Mouse (Mus musculus) stomach, embryonic 14.5 days (tissue): ENCODE data around the gene Oasl1. TPM values are rescaled to one million over a fixed set of nuclear protein-coding genes. Genes with fewer than 3 reads are reported as not detected.
"Not testable (repeated sequence)": the region's sequence is repeated elsewhere in the genome, so short reads cannot be mapped to it uniquely, and the experiment has no call there.

Source experiments
- ATAC-seq: fragments of 200-750 bp; cut with Nextera tagmentation; 2 replicates; pipeline ENCODE4 v1.8.0; 2017; ENCODE audit warnings: low read depth, moderate TSS enrichment; ENCODE audit not compliant: insufficient number of reproducible peaks, insufficient read depth, low FRiP score
- H3K27ac ChIP-seq: fragments of 300-500 bp; sonication (generic); 2 replicates; pipeline ENCODE4 v1.5.1; 2014; ENCODE audit warnings: mild to moderate bottlenecking, low read length, moderate library complexity, mixed read lengths
- H3K27me3 ChIP-seq: fragments of 300-500 bp; sonication (generic); 2 replicates; pipeline ENCODE4 v1.6.1; 2014; ENCODE audit warnings: low read length, control low read depth, mixed read lengths; ENCODE audit not compliant: control insufficient read depth, insufficient read depth
- H3K36me3 ChIP-seq: fragments of 300-500 bp; sonication (generic); 2 replicates; pipeline ENCODE4 v1.6.1; 2014; ENCODE audit warnings: mild to moderate bottlenecking, control low read depth, low read length, moderate library complexity, mixed read lengths; ENCODE audit not compliant: control insufficient read depth, insufficient read depth
- H3K4me1 ChIP-seq: fragments of 300-500 bp; sonication (generic); 2 replicates; pipeline ENCODE4 v1.6.1; 2014; ENCODE audit warnings: low read length, control low read depth, mixed read lengths; ENCODE audit not compliant: control insufficient read depth, insufficient read depth
- H3K4me2 ChIP-seq: fragments of 300-500 bp; sonication (generic); replicated peaks from 2 replicates; pipeline ENCODE4 v1.6.1; 2014; ENCODE audit warnings: low read depth, low read length, control low read depth
- H3K4me3 ChIP-seq: fragments of 300-500 bp; sonication (generic); 2 replicates; pipeline ENCODE4 v1.5.1; 2014; ENCODE audit warnings: low read depth, low read length, control low read depth
- H3K9ac ChIP-seq: fragments of 300-500 bp; sonication (generic); replicated peaks from 2 replicates; pipeline ENCODE4 v1.6.1; 2014; ENCODE audit warnings: low read depth, mild to moderate bottlenecking, control low read depth, low read length, moderate library complexity, mixed read lengths
- H3K9me3 ChIP-seq: fragments of 300-500 bp; sonication (generic); 2 replicates; pipeline ENCODE4 v1.6.1; 2016; ENCODE audit warnings: low read depth, low read length, control low read depth; ENCODE audit not compliant: control insufficient read depth
- WGBS: fragments of 180-500 bp; shearing (Covaris S2); extraction: QIAGEN DNeasy Blood & Tissue Kit; methylation state at CpG from one replicate; pipeline ENCODE4 v1.1.7; 2014; 5-methylcytosine and 5-hydroxymethylcytosine counted together
- polyA plus RNA-seq: library from polyadenylated mRNA; unstranded; fragments of >200 nt; fragmentation: Nextera tagmentation; extraction: Ambion mirVana; gene quantifications from 2 replicates; pipeline ENCODE4 v1.2.1, GENCODE M21; 2014

Gene Oasl1
- polyA plus RNA-seq, 1 experiment from 2014 or later = 0.75 TPM

DNA sequence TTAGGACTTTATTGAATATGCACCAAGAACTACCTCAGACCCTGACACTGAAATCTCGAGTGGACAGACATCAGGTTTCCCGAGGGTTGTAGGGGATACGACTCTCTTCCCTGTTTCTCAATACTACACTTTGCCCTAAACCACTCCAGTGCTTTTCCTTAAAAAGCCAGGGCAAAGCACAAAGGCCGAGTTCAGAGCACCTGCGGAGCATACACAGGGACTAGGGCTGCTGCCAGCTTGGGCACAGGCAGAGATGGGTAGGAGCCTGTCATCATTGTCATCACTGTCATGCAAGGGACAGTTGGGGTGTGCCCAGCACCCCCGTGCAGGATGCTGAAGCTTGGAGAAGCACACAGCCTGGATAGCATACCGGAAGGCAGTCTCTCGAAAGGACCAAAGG, 10.2 kb downstream of the Oasl1 start:
- no peak for ATAC-seq
- Histone ChIP-seq H3K4me2 (no peak overlapping the region), H3K27me3 (no peaks in the 10 kb centered on the region), H3K36me3 (no peaks in the 10 kb centered on the region), H3K9me3 (no peaks in the 10 kb centered on the region), H3K9ac (no peak overlapping the region), H3K4me3 (no peak overlapping the region), H3K27ac (no peak overlapping the region), H3K4me1 (no peaks in the 10 kb centered on the region)
- 84% methylated on average over 8 of the region's 8 CpGs for WGBS

DNA sequence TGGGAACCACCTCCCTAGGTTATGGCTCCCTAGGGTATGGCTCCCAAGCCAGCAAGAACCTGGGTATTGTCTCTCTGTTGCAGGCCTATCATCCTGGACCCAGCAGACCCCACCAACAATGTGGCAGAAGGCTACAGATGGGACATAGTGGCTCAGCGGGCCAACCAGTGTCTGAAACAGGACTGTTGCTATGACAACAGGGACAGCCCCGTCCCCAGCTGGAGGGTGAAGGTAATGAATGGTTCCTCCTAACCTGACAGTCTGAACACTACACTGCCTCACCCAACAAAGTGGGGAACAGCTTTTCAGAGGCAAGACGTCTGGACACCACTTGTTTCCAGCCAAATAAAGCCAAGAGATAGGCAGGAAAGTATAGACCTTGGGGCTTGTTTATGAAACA, 12.8 kb downstream of the Oasl1 start:
- Histone ChIP-seq H3K9me3 (no peaks in the 10 kb centered on the region; the same call in 1 of the 2 replicates), H3K9ac (no peak overlapping the region), H3K27me3 (no peaks in the 10 kb centered on the region), H3K27ac (no peak overlapping the region), H3K36me3 (no peaks in the 10 kb centered on the region), H3K4me2 (no peak overlapping the region), H3K4me3 (no peak overlapping the region), H3K4me1 (no peaks in the 10 kb centered on the region)
- no peak for ATAC-seq
- WGBS = 15% methylated on average over 3 of the region's 3 CpGs

DNA sequence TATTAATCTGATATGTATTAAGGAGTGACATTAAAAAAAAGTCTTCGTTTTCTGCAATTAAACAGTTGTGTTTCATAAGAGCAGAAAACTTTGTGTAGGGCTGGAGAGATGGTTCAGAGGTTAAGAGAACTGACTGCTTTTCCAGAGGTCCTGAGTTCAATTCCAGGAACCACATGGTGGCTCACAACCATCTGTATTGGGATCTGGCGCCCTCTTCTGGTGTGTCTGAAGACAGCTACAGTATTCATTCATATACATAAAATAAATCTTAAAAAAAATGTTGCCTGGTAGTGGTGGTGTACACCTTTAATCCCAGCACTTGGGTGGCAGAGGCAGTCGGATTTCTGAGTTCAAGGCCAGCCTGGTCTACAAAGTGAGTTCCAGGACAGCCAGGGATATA, 18.1 kb downstream of the Oasl1 start:
- not testable (repeated sequence) for H3K4me1 ChIP-seq, H3K9me3 ChIP-seq, H3K4me3 ChIP-seq, H3K9ac ChIP-seq, H3K27ac ChIP-seq, H3K4me2 ChIP-seq, ATAC-seq, H3K36me3 ChIP-seq, H3K27me3 ChIP-seq
- WGBS = 55% methylated on average over 3 of the region's 3 CpGs

DNA sequence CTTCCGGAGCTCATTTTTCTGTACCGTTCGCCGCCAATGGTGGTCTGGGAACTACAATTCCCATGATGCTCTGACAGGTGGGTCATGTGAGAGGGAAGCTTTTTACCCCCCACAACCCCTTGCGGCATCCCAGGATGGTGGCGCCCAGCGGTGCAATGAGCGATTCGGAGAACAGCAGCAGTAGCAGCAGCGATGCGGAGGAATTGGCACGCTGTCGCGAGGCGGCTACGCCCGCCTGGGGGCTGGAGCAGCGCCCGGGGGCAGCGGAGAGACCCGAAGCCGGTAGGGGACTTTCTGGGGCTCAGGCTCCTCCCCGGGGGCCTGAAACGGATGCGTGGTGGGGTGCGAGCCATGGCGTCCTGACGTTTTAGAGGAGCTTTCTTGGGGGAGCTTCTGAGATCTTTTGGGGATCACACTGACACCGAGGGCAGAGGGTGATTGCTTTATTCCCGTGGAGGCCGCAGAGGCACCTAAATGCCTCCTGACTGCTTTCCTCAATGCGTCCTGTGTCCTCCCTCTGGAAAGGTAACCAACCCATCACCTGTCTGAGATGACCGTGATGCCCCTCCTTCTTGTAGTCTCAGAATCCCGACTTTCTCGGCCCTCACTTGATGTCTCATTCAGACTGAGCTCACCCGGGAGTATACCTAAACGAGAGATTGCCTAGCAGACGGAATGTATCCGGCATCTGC, 19.2 kb downstream of the Oasl1 start, which contains the start of gene 2210016L21Rik:
2210016L21Rik (plus strand) TSS at position 85 of the 692 bp plus-strand sequence.
- 1% methylated on average over 39 of the region's 39 CpGs for WGBS
- Histone ChIP-seq H3K4me1 (0 out of 2 replicates have a peak, but pooled peaks cover 4% of the 10 kb centered on the region), H3K9me3 (no peaks in the 10 kb centered on the region; the same call in 1 of the 2 replicates), H3K4me3 (peak within 1 kb of the TSS; percentile 92), H3K9ac (peak within 1 kb of the TSS; percentile 87), H3K27me3 (no peaks in the 10 kb centered on the region), H3K4me2 (peak within 1 kb of the TSS; percentile 84), H3K36me3 (peaks cover 14% of the 10 kb centered on the region; the same call in 1 of the 2 replicates), H3K27ac (peak within 1 kb of the TSS; percentile 85)
- ATAC-seq = peak; percentile 95

DNA sequence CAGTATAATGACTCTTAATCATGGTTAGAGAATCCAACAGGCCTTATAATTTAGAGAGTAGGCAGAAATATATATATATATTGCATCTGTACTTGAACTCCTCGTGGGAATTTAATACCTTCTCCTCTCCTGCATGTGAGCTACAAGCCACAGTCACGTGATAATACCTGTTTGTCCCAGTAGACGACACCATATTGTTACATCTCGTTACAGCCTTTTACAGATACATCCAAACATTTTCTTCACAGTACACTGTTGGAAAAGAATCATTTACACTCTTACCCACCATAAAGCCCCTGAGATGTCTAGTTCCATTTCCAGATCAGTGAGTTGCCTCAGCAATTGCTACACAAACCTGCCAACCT, 19.7 kb downstream of the Oasl1 start:
- Histone ChIP-seq H3K4me1 (0 out of 2 replicates have a peak, but pooled peaks cover 4% of the 10 kb centered on the region), H3K36me3 (peaks cover 19% of the 10 kb centered on the region; the same call in 1 of the 2 replicates), H3K4me3 (peak overlapping the region; percentile 92), H3K27me3 (no peaks in the 10 kb centered on the region), H3K9me3 (no peaks in the 10 kb centered on the region; the same call in 1 of the 2 replicates), H3K27ac (peak overlapping the region; percentile 85; the same call in 1 of the 2 replicates), H3K9ac (peak overlapping the region; percentile 87), H3K4me2 (peak overlapping the region; percentile 84)
- no peak for ATAC-seq
- 39% methylated on average over 4 of the region's 4 CpGs for WGBS

DNA sequence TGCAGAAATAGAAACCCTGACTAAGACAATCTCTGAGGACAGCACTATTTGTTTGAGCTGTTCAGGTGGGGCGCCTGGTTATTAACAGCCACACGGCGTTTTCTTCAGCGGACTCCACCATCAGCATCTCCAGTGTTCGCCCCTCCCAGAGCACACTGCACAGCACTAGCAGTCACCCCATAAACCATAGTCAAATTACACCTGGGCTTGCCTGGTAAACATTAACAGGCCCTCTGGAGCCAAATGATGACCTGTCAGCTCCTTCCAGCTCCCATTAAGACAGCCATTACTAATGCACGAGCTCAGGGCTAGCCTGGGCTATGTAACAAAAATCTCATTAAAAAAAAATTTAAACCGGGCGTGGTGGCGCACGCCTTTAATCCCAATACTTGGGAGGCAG, 22.0 kb downstream of the Oasl1 start:
- Histone ChIP-seq H3K9me3 (no peaks in the 10 kb centered on the region), H3K27me3 (no peaks in the 10 kb centered on the region), H3K36me3 (peaks cover 39% of the 10 kb centered on the region; the same call in 1 of the 2 replicates), H3K4me2 (no peak overlapping the region), H3K4me3 (no peak overlapping the region), H3K27ac (no peak overlapping the region), H3K9ac (no peak overlapping the region), H3K4me1 (peaks cover 13% of the 10 kb centered on the region; the same call in 1 of the 2 replicates)
- ATAC-seq = no peak
- WGBS = 93% methylated on average over 10 of the region's 10 CpGs

DNA sequence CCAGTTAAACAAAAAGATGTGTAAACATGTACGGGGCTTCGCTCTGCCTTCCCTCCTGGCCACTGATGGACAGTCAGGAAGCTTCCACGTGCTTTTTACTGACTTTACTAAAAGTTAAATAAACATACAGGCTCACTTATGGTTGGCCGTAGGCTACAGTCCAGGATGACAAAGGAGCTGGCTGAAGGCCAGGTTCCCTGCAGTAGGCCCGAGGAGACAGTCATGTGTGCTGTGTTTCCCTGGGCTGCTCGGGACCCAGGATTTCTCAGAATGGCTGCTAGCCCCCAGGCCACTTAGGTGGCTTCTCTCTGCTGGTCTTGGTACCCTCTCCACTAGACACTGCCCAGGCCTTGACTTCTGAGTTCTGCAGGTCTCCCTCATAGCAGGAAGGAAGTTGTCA, 25.9 kb downstream of the Oasl1 start:
- H3K9ac ChIP-seq = no peak overlapping the region
- H3K4me2 ChIP-seq = no peak overlapping the region
- H3K36me3 ChIP-seq = peaks cover 39% of the 10 kb centered on the region; the same call in 1 of the 2 replicates
- H3K4me3 ChIP-seq = no peak overlapping the region
- no peaks in the 10 kb centered on the region for H3K9me3 ChIP-seq
- no peak overlapping the region; the same call in 1 of the 2 replicates for H3K27ac ChIP-seq
- 23% methylated on average over 6 of the region's 6 CpGs for WGBS
- no peaks in the 10 kb centered on the region for H3K27me3 ChIP-seq
- ATAC-seq = no peak
- peaks cover 10% of the 10 kb centered on the region; the same call in 1 of the 2 replicates for H3K4me1 ChIP-seq

DNA sequence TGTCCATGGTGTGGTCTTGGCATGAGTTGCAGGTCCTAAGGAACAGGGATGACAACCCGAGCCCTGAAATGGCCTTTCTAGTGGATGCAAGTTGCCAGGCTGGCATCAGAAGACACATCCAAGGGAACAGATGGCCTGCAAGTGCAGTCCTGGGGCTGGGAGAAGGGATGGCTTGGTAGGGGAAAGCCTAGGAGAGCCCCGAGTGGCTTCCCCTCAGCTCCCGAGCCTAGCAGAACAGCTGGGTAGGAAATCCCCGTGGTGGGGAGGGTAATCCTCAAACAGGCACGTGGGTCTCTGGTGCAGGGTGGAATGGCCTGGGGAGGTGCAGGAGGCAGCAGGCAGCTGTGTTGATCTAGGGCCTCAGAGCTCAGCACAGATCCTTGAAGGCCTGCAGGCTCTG, 26.3 kb downstream of the Oasl1 start:
- Histone ChIP-seq H3K9ac (no peak overlapping the region), H3K27me3 (no peaks in the 10 kb centered on the region), H3K9me3 (no peaks in the 10 kb centered on the region), H3K36me3 (peaks cover 39% of the 10 kb centered on the region; the same call in 1 of the 2 replicates), H3K4me1 (peaks cover 10% of the 10 kb centered on the region; the same call in 1 of the 2 replicates), H3K4me3 (no peak overlapping the region), H3K27ac (no peak overlapping the region; the same call in 1 of the 2 replicates), H3K4me2 (no peak overlapping the region)
- no peak for ATAC-seq
- 53% methylated on average over 5 of the region's 5 CpGs for WGBS
